Mouse (Mus musculus) cerebellum, adult 8-10 months (tissue): ENCODE measurements around the gene Fgfr2.
"Not testable (repeated sequence)": the region's sequence is repeated elsewhere in the genome, so short reads cannot be mapped to it uniquely, and the experiment has no call there.

Source experiments
- DNase-seq: peaks from one replicate; pipeline ENCODE4 v3.0.0; 2022

Fgfr2 gene

GRCm38 (mm10) chr7:131424912-131425311 lies 1698.2 kb downstream of the Fgfr2 start:
- no peak for DNase-seq

- DNase-seq = no peak
These were observed 1705.5 kb downstream of the Fgfr2 start for GRCm38 (mm10) chr7:131417605-131418004.

GRCm38 (mm10) chr7:131416742-131417141 lies 1706.4 kb downstream of the Fgfr2 start:
- not testable (repeated sequence) for DNase-seq

- no peak for DNase-seq
These were observed 1711.2 kb downstream of the Fgfr2 start for GRCm38 (mm10) chr7:131411941-131412270.

GRCm38 (mm10) chr7:131411221-131411940 lies 1711.8 kb downstream of the Fgfr2 start:
- peak; percentile 11 for DNase-seq

- DNase-seq = peak; percentile 99
These were observed 1712.6 kb downstream of the Fgfr2 start, which contains the start of the genes Ikzf5 and Acadsb for GRCm38 (mm10) chr7:131410416-131411058. Ikzf5 (minus strand) TSS chr7:131410521. Acadsb (plus strand) TSS chr7:131410601.

- no peak for DNase-seq
These were observed 1713.2 kb downstream of the Fgfr2 start for GRCm38 (mm10) chr7:131409988-131410385.

- peak; percentile 19 for DNase-seq
These were observed 1713.7 kb downstream of the Fgfr2 start for GRCm38 (mm10) chr7:131409321-131409987.

GRCm38 (mm10) chr7:131391761-131392160 lies 1731.4 kb downstream of the Fgfr2 start:
- DNase-seq = not testable (repeated sequence)

GRCm38 (mm10) chr7:131371880-131372651 lies 1751.1 kb downstream of the Fgfr2 start:
- DNase-seq = no peak

- no peak for DNase-seq
These were observed 1751.7 kb downstream of the Fgfr2 start for GRCm38 (mm10) chr7:131371470-131371860.

GRCm38 (mm10) chr7:131370648-131371469 lies 1752.3 kb downstream of the Fgfr2 start, which contains the start of gene Pstk:
Pstk (plus strand) TSS chr7:131371141.
- DNase-seq = peak; percentile 91

GRCm38 (mm10) chr7:131364131-131364530 lies 1759.0 kb downstream of the Fgfr2 start:
- no peak for DNase-seq

GRCm38 (mm10) chr7:131362615-131363300 lies 1760.4 kb downstream of the Fgfr2 start, which contains the start of gene 2310057M21Rik:
2310057M21Rik (minus strand) TSS chr7:131362759.
- DNase-seq = peak; percentile 95

GRCm38 (mm10) chr7:131362269-131362614 lies 1760.9 kb downstream of the Fgfr2 start:
- no peak for DNase-seq

GRCm38 (mm10) chr7:131356105-131356504 lies 1767.0 kb downstream of the Fgfr2 start:
- no peak for DNase-seq

GRCm38 (mm10) chr7:131345856-131346541 lies 1777.2 kb downstream of the Fgfr2 start:
- DNase-seq = no peak

GRCm38 (mm10) chr7:131337502-131338068 lies 1785.6 kb downstream of the Fgfr2 start:
- DNase-seq = no peak

GRCm38 (mm10) chr7:131333564-131333963 lies 1789.6 kb downstream of the Fgfr2 start, which contains the start of gene Fam24a:
Fam24a (plus strand) TSS chr7:131333864.
- no peak for DNase-seq

- no peak for DNase-seq
These were observed 1791.5 kb downstream of the Fgfr2 start for GRCm38 (mm10) chr7:131331688-131332087.
